Mouse (Mus musculus) CH12.LX (cell line): ENCODE measurements around the gene Lbh. TPM values are rescaled to one million over a fixed set of nuclear protein-coding genes. Genes with fewer than 3 reads are reported as not detected.

ENCODE experiments used
- DNase-seq: peaks from one replicate; pipeline ENCODE4 v3.0.0-alpha.2; 2013; ENCODE audit errors: extremely low read depth
- H3K27ac ChIP-seq: 2 replicates; pipeline ENCODE4 v1.5.1; 2012; ENCODE audit warnings: low read depth, mild to moderate bottlenecking, control low read depth, moderate library complexity; ENCODE audit not compliant: insufficient read depth
- H3K27me3 ChIP-seq: replicated peaks from 2 replicates; pipeline ENCODE3; 2012; ENCODE audit warnings: inconsistent platforms
- H3K36me3 ChIP-seq, 2 experiments: replicated peaks in 1 of 2; 2 replicates each; pipeline versions ENCODE3 to v1.6.1; 2012; ENCODE audit warnings: inconsistent platforms in 1 of 2, low read length in 1 of 2, mild to moderate bottlenecking in 1 of 2, mixed read lengths in 1 of 2, moderate library complexity in 1 of 2; ENCODE audit not compliant: control insufficient read depth in 1 of 2, insufficient read depth in 1 of 2
- H3K4me1 ChIP-seq, 2 experiments: 2 replicates each; pipeline ENCODE4 v1.6.1; 2012; ENCODE audit warnings: inconsistent platforms in 1 of 2, moderate library complexity in 1 of 2; ENCODE audit not compliant: insufficient read depth in 2 of 2, control insufficient read depth in 1 of 2
- H3K4me2 ChIP-seq: 2 replicates; pipeline ENCODE4 v1.6.1; 2012; ENCODE audit warnings: low read depth, mild to moderate bottlenecking, control low read depth; ENCODE audit not compliant: poor library complexity, insufficient read depth, severe bottlenecking
- H3K4me3 ChIP-seq, 3 experiments: fragments of 150-350 bp in 1 of 3; sonication (generic) in 1 of 3; replicated peaks in 1 of 3; 2 replicates each; pipeline versions ENCODE3 to v1.5.1; 2011 to 2012; ENCODE audit warnings: low read depth in 2 of 3, low read length in 2 of 3, mild to moderate bottlenecking in 2 of 3, moderate library complexity in 2 of 3, control low read depth in 1 of 3, improper control_type of control experiment in 1 of 3, inconsistent platforms in 1 of 3, mixed read lengths in 1 of 3; ENCODE audit not compliant: poor library complexity in 1 of 3
- H3K79me2 ChIP-seq: replicated peaks from 2 replicates; pipeline ENCODE4 v1.6.1; 2012; ENCODE audit warnings: mild to moderate bottlenecking, moderate library complexity; ENCODE audit not compliant: control insufficient read depth, poor library complexity, insufficient read depth, severe bottlenecking; ENCODE audit errors: extremely low read depth
- H3K9ac ChIP-seq: 2 replicates; pipeline ENCODE4 v1.6.1; 2012; ENCODE audit warnings: low read depth, mild to moderate bottlenecking, control low read depth, moderate library complexity; ENCODE audit not compliant: insufficient read depth
- H3K9me3 ChIP-seq: replicated peaks from 2 replicates; pipeline ENCODE3; 2012; ENCODE audit warnings: low read length, inconsistent platforms, mixed read lengths
- BHLHE40 ChIP-seq: IDR thresholded peaks from 2 replicates; pipeline ENCODE4 v1.6.1; 2011; ENCODE audit warnings: mild to moderate bottlenecking, low read depth, low read length, improper control_type of control experiment
- CHD1 ChIP-seq: IDR thresholded peaks from 2 replicates; pipeline ENCODE4 v1.6.1; 2012; ENCODE audit warnings: low read depth, low read length, improper control_type of control experiment, inconsistent platforms
- CHD2 ChIP-seq: IDR thresholded peaks from 2 replicates; pipeline ENCODE4 v1.6.1; 2011; ENCODE audit warnings: low read length, improper control_type of control experiment
- CTCF ChIP-seq, 2 experiments: IDR thresholded peaks in 1 of 2; conservative IDR thresholded peaks in 1 of 2; 2 replicates each; pipeline ENCODE4 v1.5.1; 2011 to 2012; ENCODE audit warnings: low read depth in 2 of 2, low read length in 2 of 2, improper control_type of control experiment in 1 of 2, inconsistent platforms in 1 of 2, mild to moderate bottlenecking in 1 of 2, moderate library complexity in 1 of 2
- EP300 ChIP-seq: IDR thresholded peaks from 2 replicates; pipeline ENCODE4 v1.6.1; 2011; ENCODE audit warnings: low read length, improper control_type of control experiment
- ETS1 ChIP-seq: conservative IDR thresholded peaks from 2 replicates; pipeline ENCODE4 v1.6.1; 2012; ENCODE audit warnings: low read depth, mild to moderate bottlenecking, inconsistent platforms, low read length, improper control_type of control experiment, moderate library complexity
- GABPA ChIP-seq: IDR thresholded peaks from 2 replicates; pipeline ENCODE4 v1.6.1; 2012; ENCODE audit warnings: low read depth, low read length, improper control_type of control experiment, inconsistent platforms; ENCODE audit not compliant: insufficient replicate concordance
- HCFC1 ChIP-seq: IDR thresholded peaks from 2 replicates; pipeline ENCODE4 v1.6.1; 2012; ENCODE audit warnings: low read depth, mild to moderate bottlenecking, inconsistent platforms, low read length, improper control_type of control experiment
- IRF4 ChIP-seq: IDR thresholded peaks from 2 replicates; pipeline ENCODE4 v1.6.1; 2014; ENCODE audit warnings: low read depth, mild to moderate bottlenecking, inconsistent platforms, low read length, improper control_type of control experiment
- JUN ChIP-seq: IDR thresholded peaks from 2 replicates; pipeline ENCODE4 v1.6.1; 2011; ENCODE audit warnings: low read depth, mild to moderate bottlenecking, low read length, improper control_type of control experiment, moderate library complexity; ENCODE audit not compliant: insufficient read depth
- JUND ChIP-seq: conservative IDR thresholded peaks from 2 replicates; pipeline ENCODE4 v1.6.1; 2011; ENCODE audit warnings: low read depth, low read length, improper control_type of control experiment
- MAFK ChIP-seq: IDR thresholded peaks from 2 replicates; pipeline ENCODE4 v1.6.1; 2011; ENCODE audit warnings: low read length, improper control_type of control experiment; ENCODE audit not compliant: insufficient replicate concordance
- MAX ChIP-seq: IDR thresholded peaks from 2 replicates; pipeline ENCODE4 v1.6.1; 2011; ENCODE audit warnings: low read length, improper control_type of control experiment
- MAZ ChIP-seq: IDR thresholded peaks from 2 replicates; pipeline ENCODE4 v1.6.1; 2012; ENCODE audit warnings: low read depth, mild to moderate bottlenecking, inconsistent platforms, low read length, improper control_type of control experiment, moderate library complexity
- MXI1 ChIP-seq: IDR thresholded peaks from 2 replicates; pipeline ENCODE4 v1.6.1; 2011; ENCODE audit warnings: mild to moderate bottlenecking, low read depth, low read length, improper control_type of control experiment
- MYC ChIP-seq: IDR thresholded peaks from 2 replicates; pipeline ENCODE4 v1.6.1; 2011; ENCODE audit warnings: low read depth, mild to moderate bottlenecking, improper control_type of control experiment, low read length
- NRF1 ChIP-seq: IDR thresholded peaks from 2 replicates; pipeline ENCODE4 v1.6.1; 2014; ENCODE audit warnings: low read depth, mild to moderate bottlenecking, inconsistent platforms, low read length, improper control_type of control experiment, moderate library complexity
- POLR2A ChIP-seq: IDR thresholded peaks from 2 replicates; pipeline ENCODE4 v1.6.1; 2011; ENCODE audit warnings: low read depth, mild to moderate bottlenecking, improper control_type of control experiment, low read length
- RCOR1 ChIP-seq: conservative IDR thresholded peaks from 2 replicates; pipeline ENCODE4 v1.6.1; 2012; ENCODE audit warnings: low read depth, mild to moderate bottlenecking, inconsistent platforms, low read length, improper control_type of control experiment
- SMC3 ChIP-seq: IDR thresholded peaks from 2 replicates; pipeline ENCODE4 v1.6.1; 2011; ENCODE audit warnings: low read depth, low read length, improper control_type of control experiment
- TBP ChIP-seq: conservative IDR thresholded peaks from 2 replicates; pipeline ENCODE4 v1.6.1; 2011; ENCODE audit warnings: low read depth, low read length, improper control_type of control experiment
- TCF12 ChIP-seq: IDR thresholded peaks from 2 replicates; pipeline ENCODE4 v1.6.1; 2014; ENCODE audit warnings: low read depth, mild to moderate bottlenecking, inconsistent platforms, low read length, improper control_type of control experiment
- UBTF ChIP-seq: IDR thresholded peaks from 2 replicates; pipeline ENCODE4 v1.6.1; 2012; ENCODE audit warnings: low read depth, mild to moderate bottlenecking, inconsistent platforms, low read length, improper control_type of control experiment, moderate library complexity
- USF2 ChIP-seq: conservative IDR thresholded peaks from 2 replicates; pipeline ENCODE4 v1.6.1; 2011; ENCODE audit warnings: low read depth, low read length, improper control_type of control experiment
- ZC3H11A ChIP-seq: IDR thresholded peaks from 2 replicates; pipeline ENCODE4 v1.6.1; 2012; ENCODE audit warnings: low read depth, mild to moderate bottlenecking, inconsistent platforms, low read length, improper control_type of control experiment
- ZKSCAN1 ChIP-seq: IDR thresholded peaks from 2 replicates; pipeline ENCODE4 v1.6.1; 2012; ENCODE audit warnings: low read depth, inconsistent platforms, low read length, improper control_type of control experiment, borderline replicate concordance
- ZMIZ1 ChIP-seq: IDR thresholded peaks from 2 replicates; pipeline ENCODE4 v1.6.1; 2012; ENCODE audit warnings: low read depth, mild to moderate bottlenecking, inconsistent platforms, low read length, improper control_type of control experiment
- dilution Hi-C: fragments of 300-500 bp; cut with MboI; formaldehyde crosslinking; loops from 2 replicates; pipeline ENCODE4 v1.14.3; 2020; ENCODE audit warnings: low sequenced_read_pairs; ENCODE audit not compliant: extremely low pct_unique_long_range_greater_than_20kb, extremely low pct_ligation_motif_present
- in situ Hi-C: fragments of 300-500 bp; cut with MboI; formaldehyde crosslinking; loops from 3 replicates; pipeline ENCODE4 v1.14.3; 2019; ENCODE audit warnings: low sequenced_read_pairs, low pct_ligation_motif_present, low pct_unique_long_range_greater_than_20kb, mixed read lengths
- polyA plus RNA-seq: library from polyadenylated mRNA; unstranded; fragments of >175 nt; gene quantifications from 2 replicates; pipeline ENCODE4 v1.2.1, GENCODE M21; 2012; ENCODE audit warnings: low read depth; ENCODE audit not compliant: insufficient read length
- total RNA-seq, 2 experiments: library from RNA; depleted of rRNA; stranded (reverse); fragments of 300-350 nt in 1 of 2; fragments of >200 nt in 1 of 2; gene quantifications; 2 replicates each; pipeline ENCODE4 v1.2.3; 2012 to 2014

The Lbh gene
- total and polyA plus RNA-seq, 3 experiments: 14.4 to 30.0 (median 16.7) TPM

- H3K4me2 ChIP-seq: no peak overlapping the region
- H3K27me3 ChIP-seq: no peaks in the 10 kb centered on the region
- no peaks in the 10 kb centered on the region for H3K9me3 ChIP-seq
- TF ChIP-seq RCOR1 (no peak), MAZ (no peak), CHD1 (no peak), POLR2A (no peak), TCF12 (no peak), USF2 (no peak), HCFC1 (no peak), MAX (no peak), JUND (no peak), CTCF (conservative IDR thresholded peaks at IDR 0.05 in 1 of 2, IDR thresholded peaks at IDR 0.05 in 1 of 2; ENCODE audit: low read depth in 2 of 2, low read length in 2 of 2) (no peak), EP300 (no peak), CHD2 (no peak), MYC (no peak), UBTF (no peak), MXI1 (no peak), BHLHE40 (no peak), ZMIZ1 (no peak), TBP (no peak)
- no peak overlapping the region for H3K27ac ChIP-seq
- peaks cover 6 to 30% of the 10 kb centered on the region in 2 experiments for H3K36me3 ChIP-seq
- in situ Hi-C loops (no loop called here), dilution Hi-C loops (no loop called here)
- no peak overlapping the region for H3K4me3 ChIP-seq
- no peak overlapping the region for H3K9ac ChIP-seq
- no peaks in the 10 kb centered on the region; the same call in 1 of the 2 replicates for H3K79me2 ChIP-seq
- no peak for DNase-seq
- H3K4me1 ChIP-seq: peaks cover 7 to 66% of the 10 kb centered on the region in 2 experiments; a peak in 3 of 4 replicates
Measured at GRCm38 (mm10) chr17:72920430-72920829, 2.3 kb downstream of the Lbh start.

- TF ChIP-seq MYC (no peak), ZKSCAN1 (no peak), TBP (no peak), NRF1 (no peak), HCFC1 (no peak), RCOR1 (no peak), ETS1 (no peak), ZC3H11A (no peak), IRF4 (no peak), CHD2 (no peak), USF2 (no peak), ZMIZ1 (no peak), UBTF (no peak), GABPA (no peak), JUN (no peak), SMC3 (no peak), MXI1 (no peak), MAFK (no peak), JUND (no peak), MAX (no peak)
- Histone ChIP-seq H3K4me3 (no peak overlapping the region), H3K36me3 (peaks cover 7 to 35% of the 10 kb centered on the region in 2 experiments), H3K9me3 (no peaks in the 10 kb centered on the region), H3K79me2 (no peaks in the 10 kb centered on the region; the same call in 1 of the 2 replicates), H3K27me3 (no peaks in the 10 kb centered on the region), H3K27ac (no peak overlapping the region), H3K4me1 (peaks cover 11 to 71% of the 10 kb centered on the region in 2 experiments), H3K9ac (no peak overlapping the region), H3K4me2 (no peak overlapping the region)
- in situ Hi-C loops (no loop called here), dilution Hi-C loops (no loop called here)
- DNase-seq: no peak
Measured at GRCm38 (mm10) chr17:72920971-72921370, 2.9 kb downstream of the Lbh start.
